Mouse (Mus musculus) kidney, adult 2 months (tissue): ENCODE results near the gene Rai14.

Experiments
- CTCF ChIP-seq: fragments of 200-500 bp; conservative IDR thresholded peaks from 2 replicates; pipeline ENCODE4 v1.5.1; 2011; ENCODE audit warnings: low read depth, mild to moderate bottlenecking, control low read depth, low read length, moderate library complexity, mixed read lengths; ENCODE audit not compliant: insufficient read depth, insufficient read length
- POLR2A ChIP-seq: fragments of 200-500 bp; IDR thresholded peaks from one replicate; pipeline ENCODE4 v1.6.1; 2011; ENCODE audit warnings: low read depth, low read length, control low read depth

GRCm38 (mm10) chr15:10621194-10621593, 93.2 kb downstream of the Rai14 start:
- TF ChIP-seq CTCF (no peak), POLR2A (no peak)
